Mouse (Mus musculus): ENCODE results near the gene Washc4. TPM values are rescaled to one million over a fixed set of nuclear protein-coding genes. Genes with fewer than 3 reads are reported as not detected.

Washc4 gene
- polyA plus RNA-seq, 1 experiment from 2014 or later, result 43.4 TPM

- 92% methylated on average over 4 of the region's 4 CpGs for WGBS
- no peak overlapping the region for H3K9ac ChIP-seq
- H3K36me3 ChIP-seq, result peaks cover 66% of the 10 kb centered on the region
- no peak overlapping the region for H3K27ac ChIP-seq
- no peak overlapping the region for H3K4me3 ChIP-seq
- no peaks in the 10 kb centered on the region for H3K27me3 ChIP-seq
- H3K9me3 ChIP-seq, result no peaks in the 10 kb centered on the region
- H3K4me1 ChIP-seq, result no peaks in the 10 kb centered on the region
- ATAC-seq (ENCODE audit: low FRiP score, low read depth), result no peak
- no peak overlapping the region for H3K4me2 ChIP-seq (replicated peaks)
Measured at GRCm38 (mm10) chr10:83628241-83628640, 84.7 kb downstream of the Washc4 start.

GRCm38 (mm10) chr10:83629190-83629781 lies 85.7 kb downstream of the Washc4 start:
- Histone ChIP-seq H3K4me2 (replicated peaks) (no peak overlapping the region), H3K4me3 (no peak overlapping the region), H3K27me3 (no peaks in the 10 kb centered on the region), H3K4me1 (0 out of 2 replicates have a peak, but pooled peaks cover under 1% of the 10 kb centered on the region), H3K27ac (no peak overlapping the region), H3K9me3 (no peaks in the 10 kb centered on the region), H3K9ac (no peak overlapping the region), H3K36me3 (peaks cover 59% of the 10 kb centered on the region)
- 82% methylated on average over 12 of the region's 12 CpGs for WGBS
- no peak for ATAC-seq (ENCODE audit: low FRiP score, low read depth)

GRCm38 (mm10) chr10:83629878-83630277 lies 86.3 kb downstream of the Washc4 start:
- Histone ChIP-seq H3K4me2 (replicated peaks) (no peak overlapping the region), H3K27ac (no peak overlapping the region), H3K9me3 (no peaks in the 10 kb centered on the region), H3K4me1 (0 out of 2 replicates have a peak, but pooled peaks cover 6% of the 10 kb centered on the region), H3K4me3 (no peak overlapping the region), H3K9ac (no peak overlapping the region), H3K36me3 (peaks cover 53% of the 10 kb centered on the region), H3K27me3 (no peaks in the 10 kb centered on the region)
- WGBS, result 94% methylated on average over 5 of the region's 5 CpGs
- no peak for ATAC-seq (ENCODE audit: low FRiP score, low read depth)

GRCm38 (mm10) chr10:83630899-83631298 lies 87.3 kb downstream of the Washc4 start:
- no peak for ATAC-seq (ENCODE audit: low FRiP score, low read depth)
- Histone ChIP-seq H3K36me3 (peaks cover 44% of the 10 kb centered on the region), H3K4me1 (peaks cover 12% of the 10 kb centered on the region; the same call in 1 of the 2 replicates), H3K9ac (no peak overlapping the region), H3K4me3 (no peak overlapping the region), H3K27ac (no peak overlapping the region), H3K4me2 (replicated peaks) (no peak overlapping the region), H3K27me3 (no peaks in the 10 kb centered on the region), H3K9me3 (no peaks in the 10 kb centered on the region)
- 48% methylated on average over 3 of the region's 3 CpGs for WGBS

GRCm38 (mm10) chr10:83631775-83632174 lies 88.2 kb downstream of the Washc4 start:
- ATAC-seq (ENCODE audit: low FRiP score, low read depth), result no peak
- no peaks in the 10 kb centered on the region for H3K27me3 ChIP-seq
- no peak overlapping the region for H3K4me3 ChIP-seq
- 90% methylated on average over 10 of the region's 10 CpGs for WGBS
- H3K9me3 ChIP-seq, result no peaks in the 10 kb centered on the region
- no peak overlapping the region for H3K4me2 ChIP-seq (replicated peaks)
- peaks cover 12% of the 10 kb centered on the region; the same call in 1 of the 2 replicates for H3K4me1 ChIP-seq
- peaks cover 40% of the 10 kb centered on the region for H3K36me3 ChIP-seq
- no peak overlapping the region for H3K27ac ChIP-seq
- no peak overlapping the region for H3K9ac ChIP-seq

GRCm38 (mm10) chr10:83632806-83633374 lies 89.3 kb downstream of the Washc4 start:
- no peak overlapping the region for H3K9ac ChIP-seq
- H3K4me3 ChIP-seq, result no peak overlapping the region
- ATAC-seq (ENCODE audit: low FRiP score, low read depth), result no peak
- no peaks in the 10 kb centered on the region for H3K27me3 ChIP-seq
- H3K4me2 ChIP-seq (replicated peaks), result no peak overlapping the region
- H3K9me3 ChIP-seq, result no peaks in the 10 kb centered on the region
- H3K27ac ChIP-seq, result no peak overlapping the region
- peaks cover 16% of the 10 kb centered on the region for H3K4me1 ChIP-seq
- WGBS, result 78% methylated on average over 7 of the region's 7 CpGs
- peaks cover 30% of the 10 kb centered on the region for H3K36me3 ChIP-seq

GRCm38 (mm10) chr10:83634461-83634860 lies 90.9 kb downstream of the Washc4 start:
- no peaks in the 10 kb centered on the region for H3K27me3 ChIP-seq
- H3K9me3 ChIP-seq, result no peaks in the 10 kb centered on the region
- no peak for ATAC-seq (ENCODE audit: low FRiP score, low read depth)
- H3K4me1 ChIP-seq, result peaks cover 16% of the 10 kb centered on the region
- 47% methylated on average over 5 of the region's 5 CpGs for WGBS
- no peak overlapping the region for H3K9ac ChIP-seq
- H3K4me3 ChIP-seq, result no peak overlapping the region
- H3K4me2 ChIP-seq (replicated peaks), result no peak overlapping the region
- no peak overlapping the region for H3K27ac ChIP-seq
- H3K36me3 ChIP-seq, result peaks cover 31% of the 10 kb centered on the region

GRCm38 (mm10) chr10:83636191-83636590 lies 92.6 kb downstream of the Washc4 start:
- Histone ChIP-seq H3K4me3 (no peak overlapping the region), H3K4me1 (peaks cover 16% of the 10 kb centered on the region), H3K27ac (no peak overlapping the region), H3K9ac (no peak overlapping the region), H3K27me3 (no peaks in the 10 kb centered on the region), H3K9me3 (no peaks in the 10 kb centered on the region), H3K4me2 (replicated peaks) (no peak overlapping the region), H3K36me3 (peaks cover 44% of the 10 kb centered on the region)
- 83% methylated on average over 2 of the region's 2 CpGs for WGBS
- no peak for ATAC-seq (ENCODE audit: low FRiP score, low read depth)

- Histone ChIP-seq H3K9ac (no peak overlapping the region), H3K4me1 (peaks cover 16% of the 10 kb centered on the region), H3K27ac (no peak overlapping the region), H3K4me3 (no peak overlapping the region), H3K4me2 (replicated peaks) (no peak overlapping the region), H3K27me3 (no peaks in the 10 kb centered on the region), H3K9me3 (no peaks in the 10 kb centered on the region), H3K36me3 (peaks cover 34% of the 10 kb centered on the region)
- 31% methylated on average over 6 of the region's 6 CpGs for WGBS
- ATAC-seq (ENCODE audit: low FRiP score, low read depth), result no peak
Measured at GRCm38 (mm10) chr10:83637295-83637694, 93.7 kb downstream of the Washc4 start.

GRCm38 (mm10) chr10:83639881-83640386 lies 96.4 kb downstream of the Washc4 start:
- Histone ChIP-seq H3K9me3 (no peaks in the 10 kb centered on the region), H3K36me3 (peaks cover 28% of the 10 kb centered on the region), H3K27me3 (no peaks in the 10 kb centered on the region), H3K27ac (no peak overlapping the region), H3K4me3 (no peak overlapping the region), H3K4me2 (replicated peaks) (no peak overlapping the region), H3K9ac (no peak overlapping the region), H3K4me1 (peaks cover 15% of the 10 kb centered on the region)
- 88% methylated on average over 10 of the region's 10 CpGs for WGBS
- no peak for ATAC-seq (ENCODE audit: low FRiP score, low read depth)

GRCm38 (mm10) chr10:83641641-83642040 lies 98.1 kb downstream of the Washc4 start:
- WGBS, result 87% methylated on average over 3 of the region's 3 CpGs
- H3K9ac ChIP-seq, result no peak overlapping the region

GRCm38 (mm10) chr10:83644167-83644566 lies 100.6 kb downstream of the Washc4 start:
- Histone ChIP-seq H3K27ac (no peak overlapping the region), H3K36me3 (peaks cover 17% of the 10 kb centered on the region), H3K4me1 (peaks cover 25% of the 10 kb centered on the region), H3K9me3 (no peaks in the 10 kb centered on the region), H3K9ac (peak overlapping the region; percentile 45), H3K4me2 (replicated peaks) (no peak overlapping the region), H3K4me3 (no peak overlapping the region), H3K27me3 (no peaks in the 10 kb centered on the region)
- 83% methylated on average over 8 of the region's 8 CpGs for WGBS
- ATAC-seq (ENCODE audit: low FRiP score, low read depth), result no peak

More at GRCm38 (mm10) chr10:83641641-83642040, 98.1 kb downstream of the Washc4 start:
- Histone ChIP-seq H3K27me3 (no peaks in the 10 kb centered on the region), H3K4me3 (no peak overlapping the region), H3K4me2 (replicated peaks) (no peak overlapping the region), H3K9me3 (no peaks in the 10 kb centered on the region), H3K27ac (no peak overlapping the region), H3K4me1 (peaks cover 15% of the 10 kb centered on the region), H3K36me3 (peaks cover 28% of the 10 kb centered on the region)
- no peak for ATAC-seq (ENCODE audit: low FRiP score, low read depth)

Measured in limb, embryonic 13.5 days (tissue).